Comparison of ENCODE assay signal across 9 mouse cellular contexts in the genomic region with DNA sequence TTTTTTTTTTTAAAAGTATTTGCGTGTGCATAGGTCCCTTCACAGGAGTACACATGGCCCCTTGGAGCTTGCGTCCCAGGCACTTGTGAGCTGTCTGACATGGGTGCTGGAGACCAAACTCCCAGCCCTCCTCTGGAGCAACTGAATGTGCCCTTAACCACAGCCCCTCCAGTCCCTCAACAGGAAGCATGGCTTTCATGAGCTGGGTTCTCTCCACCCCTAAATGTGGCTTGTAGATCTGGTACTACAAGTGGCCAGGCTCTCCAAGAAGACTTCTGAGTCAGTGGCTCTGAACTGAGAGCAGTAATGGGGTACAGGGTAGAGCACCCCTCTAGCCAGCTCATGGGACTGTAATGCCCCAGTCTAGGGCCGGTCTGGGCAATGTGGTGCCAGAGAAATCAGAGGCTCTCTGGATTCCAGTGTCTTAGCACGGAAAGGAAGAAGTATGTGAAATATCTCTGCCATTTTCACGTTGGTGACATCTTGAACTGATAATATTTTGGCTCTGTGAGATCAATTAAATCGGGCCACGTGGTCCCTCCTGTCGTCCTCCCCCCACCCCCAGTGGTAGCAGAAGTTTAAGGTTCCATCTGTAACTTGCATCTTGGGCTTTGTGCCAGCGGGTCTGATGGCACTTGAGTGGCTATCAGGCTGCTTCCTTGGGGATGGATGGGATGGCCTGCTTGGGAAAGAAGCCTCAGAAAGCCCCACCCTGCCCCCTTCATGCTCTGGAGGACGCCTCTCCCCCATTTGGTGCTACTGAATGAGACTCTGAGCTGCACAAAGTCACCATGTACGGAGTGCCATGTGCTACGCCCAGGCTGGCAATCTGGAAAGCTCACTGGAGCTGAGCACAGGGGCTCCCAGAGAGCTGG.
DNase-seq lines count a peak whose midpoint lies in the region; ATAC-seq and TF ChIP-seq lines count a peak whose summit lies in the region.
"Had no signal": no experiment of that assay in that cellular context is flagged by ENCODE, and none has a peak within 500 bp of the region (broad histone marks: within the 10 kb centered on the region; RNA-seq: fewer than 3 reads in every experiment).

No protein-coding gene starts in this region.

- H3K9ac ChIP-seq in kidney, postnatal 0 days (ENCODE audit: low read depth, low read length) = no peak overlapping the region
- H3K9ac ChIP-seq in hindbrain, embryonic 16.5 days (ENCODE audit: low read depth, low read length) = peak overlapping the region; percentile 86; the same call in 1 of the 2 replicates
- H3K9ac ChIP-seq in midbrain, embryonic 12.5 days (replicated peaks) = peak overlapping the region; percentile 92; the same call in 1 of the 2 replicates

- no peaks in the 10 kb centered on the region for H3K9me3 ChIP-seq in kidney, postnatal 0 days (replicated peaks; ENCODE audit: low read length)
- no peaks in the 10 kb centered on the region for H3K9me3 ChIP-seq in hindbrain, embryonic 16.5 days (ENCODE audit: control insufficient read depth, low read length)
- H3K9me3 ChIP-seq in midbrain, embryonic 12.5 days = no peaks in the 10 kb centered on the region

- ATAC-seq in kidney, postnatal 0 days (replicated peaks; ENCODE audit: low FRiP score, low read depth) = no peak
- ATAC-seq in hindbrain, embryonic 16.5 days = no peak
- no peak for ATAC-seq in midbrain, embryonic 12.5 days (ENCODE audit: low FRiP score, low read depth)

- peaks cover 50% of the 10 kb centered on the region for H3K4me1 ChIP-seq in kidney, postnatal 0 days (replicated peaks; ENCODE audit: insufficient read depth, low read length)
- H3K4me1 ChIP-seq in brown adipose tissue, adult 24 weeks (ENCODE audit: control insufficient read depth, insufficient read depth, insufficient read length, low read length) = peaks cover 64% of the 10 kb centered on the region
- H3K4me1 ChIP-seq in hindbrain, embryonic 16.5 days (ENCODE audit: control insufficient read depth, insufficient read depth, low read depth, low read length) = peaks cover 52% of the 10 kb centered on the region
- H3K4me1 ChIP-seq in midbrain, embryonic 12.5 days = peaks cover 64% of the 10 kb centered on the region

- TF ChIP-seq CTCF in kidney, postnatal 0 days (IDR thresholded peaks at IDR 0.05; ENCODE audit: low read depth) = no peak

- no peak overlapping the region for H3K4me2 ChIP-seq in kidney, postnatal 0 days (ENCODE audit: low read length)
- H3K4me2 ChIP-seq in hindbrain, embryonic 16.5 days (ENCODE audit: low read length) = 0 out of 2 replicates have a peak overlapping the region, but pooled peaks have one; percentile 79
- H3K4me2 ChIP-seq in midbrain, embryonic 12.5 days (replicated peaks) = peak overlapping the region; percentile 71; the same call in 1 of the 2 replicates

- no peaks in the 10 kb centered on the region for H3K36me3 ChIP-seq in kidney, postnatal 0 days (ENCODE audit: insufficient read depth, low read length)
- no peaks in the 10 kb centered on the region for H3K36me3 ChIP-seq in hindbrain, embryonic 16.5 days (ENCODE audit: control insufficient read depth, insufficient read depth, low read length)
- no peaks in the 10 kb centered on the region for H3K36me3 ChIP-seq in midbrain, embryonic 12.5 days

- no peaks in the 10 kb centered on the region for H3K27me3 ChIP-seq in kidney, postnatal 0 days (ENCODE audit: insufficient read depth, low read length)
- H3K27me3 ChIP-seq in hindbrain, embryonic 16.5 days (replicated peaks; ENCODE audit: control insufficient read depth, insufficient read depth, low read length) = no peaks in the 10 kb centered on the region
- H3K27me3 ChIP-seq in midbrain, embryonic 12.5 days = no peaks in the 10 kb centered on the region

- peak overlapping the region; percentile 66; the same call in 1 of the 2 replicates for H3K27ac ChIP-seq in kidney, postnatal 0 days
- 0 out of 2 replicates have a peak overlapping the region, but pooled peaks have one; percentile 19 for H3K27ac ChIP-seq in brown adipose tissue, adult 24 weeks (replicated peaks; ENCODE audit: low read depth, low read length)
- H3K27ac ChIP-seq in hindbrain, embryonic 16.5 days (ENCODE audit: low read depth, low read length) = peak overlapping the region; percentile 94
- H3K27ac ChIP-seq in midbrain, embryonic 12.5 days (replicated peaks) = peak overlapping the region; percentile 99

- H3K4me3 ChIP-seq in kidney, postnatal 0 days (replicated peaks; ENCODE audit: low read depth, low read length) = no peak overlapping the region
- H3K4me3 ChIP-seq in brown adipose tissue, adult 24 weeks (ENCODE audit: insufficient read depth, low read depth, low read length) = no peak overlapping the region
- H3K4me3 ChIP-seq in hindbrain, embryonic 16.5 days (ENCODE audit: low read length) = no peak overlapping the region
- H3K4me3 ChIP-seq in midbrain, embryonic 12.5 days = no peak overlapping the region

- DNase-seq in kidney, postnatal 0 days (ENCODE audit: low spot score) = no peak
- no peak for DNase-seq in kidney, postnatal 25 days
- no peak for DNase-seq in embryo, embryonic 11 days
- no peak for DNase-seq in right cerebral cortex, postnatal 36 days (ENCODE audit: low spot score in 2 of 2)
- DNase-seq in T-cell, adult 2 months (ENCODE audit: low spot score) = no peak
- DNase-seq: gastrocnemius, postnatal 25 days had no signal

- 55% methylated on average over 12 of the region's 12 CpGs for WGBS in kidney, postnatal 0 days
- 70% methylated on average over 12 of the region's 12 CpGs for WGBS in hindbrain, embryonic 16.5 days
- 73% methylated on average over 12 of the region's 12 CpGs for WGBS in midbrain, embryonic 12.5 days

Comparison
In these comparisons a context has a peak if more than half of its experiments do, and no peak if none do; other contexts are left out.
1. H3K27ac ChIP-seq: peak in every context shown above with its lines; median percentile 99 in midbrain, embryonic 12.5 days; 94 in hindbrain, embryonic 16.5 days; 66 in kidney, postnatal 0 days; 19 in brown adipose tissue, adult 24 weeks.